Comparison of ENCODE assay signal across 8 mouse cellular contexts in genomic region chr19:16436335-16437169, GRCm38 (mm10). TPM values are rescaled to one million over a fixed set of nuclear protein-coding genes. Genes with fewer than 3 reads are reported as not detected.
A peak's percentile ranks its signal among the peaks of the same experiment; 100 is the strongest.
DNase-seq lines count a peak whose midpoint lies in the region; ATAC-seq lines count a peak whose summit lies in the region.

No protein-coding gene starts in this region.

- no peak overlapping the region for H3K27ac ChIP-seq in heart, embryonic 11.5 days (ENCODE audit: low read depth, low read length)
- H3K27ac ChIP-seq in forebrain, embryonic 12.5 days: no peak overlapping the region
- H3K27ac ChIP-seq in liver, embryonic 16.5 days (ENCODE audit: low read length): no peak overlapping the region
- no peak overlapping the region for H3K27ac ChIP-seq in neural tube, embryonic 13.5 days (replicated peaks)

- no peaks in the 10 kb centered on the region for H3K36me3 ChIP-seq in heart, embryonic 11.5 days (ENCODE audit: control insufficient read depth, insufficient read depth, low read length)
- no peaks in the 10 kb centered on the region for H3K36me3 ChIP-seq in forebrain, embryonic 12.5 days (replicated peaks)
- no peaks in the 10 kb centered on the region for H3K36me3 ChIP-seq in liver, embryonic 16.5 days (ENCODE audit: control insufficient read depth, insufficient read depth)
- no peaks in the 10 kb centered on the region for H3K36me3 ChIP-seq in neural tube, embryonic 13.5 days

- H3K9ac ChIP-seq in heart, embryonic 11.5 days (ENCODE audit: low read depth, low read length): no peak overlapping the region
- H3K9ac ChIP-seq in forebrain, embryonic 12.5 days: peak overlapping the region; percentile 47
- peak overlapping the region; percentile 43 for H3K9ac ChIP-seq in liver, embryonic 16.5 days (ENCODE audit: low read depth, low read length)
- H3K9ac ChIP-seq in neural tube, embryonic 13.5 days: peak overlapping the region; percentile 63

- 4% methylated on average over 61 of the region's 61 CpGs for WGBS in heart, embryonic 11.5 days (ENCODE audit: insufficient replicate concordance)
- 2% methylated on average over 61 of the region's 61 CpGs for WGBS in forebrain, embryonic 12.5 days
- WGBS in liver, embryonic 16.5 days (ENCODE audit: insufficient replicate concordance): 4% methylated on average over 61 of the region's 61 CpGs
- 2% methylated on average over 61 of the region's 61 CpGs for WGBS in neural tube, embryonic 13.5 days

- H3K4me2 ChIP-seq in heart, embryonic 11.5 days: peak overlapping the region; percentile 93
- peak overlapping the region; percentile 76 for H3K4me2 ChIP-seq in forebrain, embryonic 12.5 days
- H3K4me2 ChIP-seq in liver, embryonic 16.5 days (ENCODE audit: low read depth, low read length): peak overlapping the region; percentile 87
- H3K4me2 ChIP-seq in neural tube, embryonic 13.5 days: peak overlapping the region; percentile 72

- H3K4me3 ChIP-seq in heart, embryonic 11.5 days (ENCODE audit: low read depth, low read length): peak overlapping the region; percentile 46
- peak overlapping the region; percentile 43 for H3K4me3 ChIP-seq in forebrain, embryonic 12.5 days (replicated peaks)
- H3K4me3 ChIP-seq in liver, embryonic 16.5 days (ENCODE audit: low read depth, low read length): peak overlapping the region; percentile 60
- peak overlapping the region; percentile 40 for H3K4me3 ChIP-seq in neural tube, embryonic 13.5 days

- peaks cover 14% of the 10 kb centered on the region for H3K27me3 ChIP-seq in heart, embryonic 11.5 days (ENCODE audit: control insufficient read depth, insufficient read depth, low read length)
- peaks cover 58% of the 10 kb centered on the region for H3K27me3 ChIP-seq in forebrain, embryonic 12.5 days
- H3K27me3 ChIP-seq in liver, embryonic 16.5 days (ENCODE audit: control insufficient read depth, insufficient read depth, low read depth, low read length): peaks cover 16% of the 10 kb centered on the region
- peaks cover 54% of the 10 kb centered on the region for H3K27me3 ChIP-seq in neural tube, embryonic 13.5 days

- no peaks in the 10 kb centered on the region for H3K9me3 ChIP-seq in heart, embryonic 11.5 days (replicated peaks; ENCODE audit: control insufficient read depth, low read length)
- no peaks in the 10 kb centered on the region for H3K9me3 ChIP-seq in forebrain, embryonic 12.5 days
- H3K9me3 ChIP-seq in liver, embryonic 16.5 days (replicated peaks; ENCODE audit: control insufficient read depth, low read length): no peaks in the 10 kb centered on the region
- no peaks in the 10 kb centered on the region for H3K9me3 ChIP-seq in neural tube, embryonic 13.5 days

- ATAC-seq in heart, embryonic 11.5 days (replicated peaks; ENCODE audit: insufficient number of reproducible peaks, low FRiP score, low TSS enrichment): no peak
- ATAC-seq in forebrain, embryonic 12.5 days (ENCODE audit: low FRiP score): peak; percentile 37
- no peak for ATAC-seq in liver, embryonic 16.5 days (ENCODE audit: low read depth)
- peak; percentile 48; the same call in 1 of the 2 replicates for ATAC-seq in neural tube, embryonic 13.5 days (ENCODE audit: low read depth)

- no peak for DNase-seq in heart, adult 8-10 months (ENCODE audit: low spot score)
- DNase-seq in adrenal gland, postnatal 10 days: peak; percentile 49
- peak; percentile 29 for DNase-seq in induced T-regulatory cell, adult 2 months (ENCODE audit: low read depth)
- no peak for DNase-seq in layer of hippocampus, adult 9-10 months (ENCODE audit: low spot score)

- peaks cover 21% of the 10 kb centered on the region for H3K4me1 ChIP-seq in heart, embryonic 11.5 days (ENCODE audit: control insufficient read depth, insufficient read depth, low read length)
- H3K4me1 ChIP-seq in forebrain, embryonic 12.5 days: peaks cover 35% of the 10 kb centered on the region
- peaks cover 18% of the 10 kb centered on the region for H3K4me1 ChIP-seq in liver, embryonic 16.5 days (ENCODE audit: control insufficient read depth, low read depth, low read length)
- H3K4me1 ChIP-seq in neural tube, embryonic 13.5 days (replicated peaks): peaks cover 28% of the 10 kb centered on the region

RNA-seq across cellular contexts. Expression of gene Gna14, which starts 1.0 kb away (rescaled TPM):
- polyA plus RNA-seq in heart, embryonic 11.5 days (2014; fragmentation: Nextera tagmentation; extraction: Ambion mirVana): 1.3 and 1.4 TPM in 2 replicates
- total RNA-seq in heart, adult 8-10 months (2022): under 1 TPM; 0.23 to 0.59 (median 0.39) TPM
- total RNA-seq in adrenal gland, postnatal 10 days (2021): 10 to 100 TPM; 17.6 to 29.1 TPM
- 1.3 and 2.6 TPM in 2 replicates for polyA plus RNA-seq in forebrain, embryonic 12.5 days (2016; fragmentation: Nextera tagmentation; extraction: Ambion mirVana)
- 0.72 and 1.0 TPM in 2 replicates for polyA plus RNA-seq in liver, embryonic 16.5 days (2015; fragmentation: Nextera tagmentation; extraction: Ambion mirVana)
- polyA plus RNA-seq in neural tube, embryonic 13.5 days (2015; fragmentation: Nextera tagmentation; extraction: Ambion mirVana): 0.45 and 0.74 TPM in 2 replicates

Comparison
In these comparisons a context has a peak if more than half of its experiments do, and no peak if none do; other contexts are left out.
1. ATAC-seq: peak in forebrain, embryonic 12.5 days (single experiment) and neural tube, embryonic 13.5 days (single experiment); none in heart, embryonic 11.5 days (single experiment) and liver, embryonic 16.5 days (single experiment).
2. DNase-seq: peak in adrenal gland, postnatal 10 days (single experiment) and induced T-regulatory cell, adult 2 months (single experiment); none in heart, adult 8-10 months (single experiment) and layer of hippocampus, adult 9-10 months (single experiment).
3. Peak in every context shown above with its lines, with median percentiles within 50 percentile points of each other: H3K4me2 ChIP-seq and H3K4me3 ChIP-seq.